Mouse (Mus musculus): ENCODE data around the gene Krt14.

Krt14 gene

DNA sequence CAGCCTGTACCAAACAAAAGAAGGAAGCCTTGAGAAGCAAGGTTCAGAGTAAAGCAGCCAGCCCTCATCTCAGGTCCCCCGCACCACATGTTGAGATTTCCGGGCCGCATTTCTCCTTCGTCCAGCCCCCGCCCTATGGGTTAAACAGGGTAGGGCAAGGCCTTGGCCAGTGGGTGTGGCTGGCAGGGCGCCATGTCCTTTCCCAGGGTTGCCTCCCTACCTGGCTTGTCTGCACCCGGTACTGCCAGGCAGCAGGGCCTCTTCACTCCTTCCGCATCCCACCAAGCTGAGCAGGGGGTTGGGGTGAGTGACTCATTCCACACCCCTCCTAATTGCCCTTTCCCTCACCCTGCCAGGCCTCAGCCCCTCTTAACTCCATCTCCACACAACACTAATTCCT, 39.3 kb downstream of the Krt14 start:
- no peak for DNase-seq (ENCODE audit: low spot score in 2 of 2)

DNA sequence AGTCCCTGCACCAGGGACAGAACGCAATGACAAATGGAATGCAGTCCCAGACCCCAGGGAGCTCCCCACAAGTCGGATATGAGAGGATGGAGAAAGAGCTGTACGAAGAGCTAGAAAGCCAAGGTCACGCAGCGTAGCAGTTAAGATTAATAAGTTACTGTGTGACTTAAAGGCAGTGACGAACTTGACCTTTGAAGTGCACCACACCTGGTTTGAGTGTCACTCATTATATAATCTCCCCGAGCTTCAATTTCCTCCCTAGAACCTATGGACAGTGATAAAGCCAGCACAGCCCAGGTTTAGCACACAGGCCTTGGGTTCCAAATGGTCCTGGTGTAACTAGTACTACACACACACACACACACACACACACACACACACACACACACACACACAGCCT, 43.0 kb downstream of the Krt14 start:
- DNase-seq (ENCODE audit: low spot score in 2 of 2): no peak

DNA sequence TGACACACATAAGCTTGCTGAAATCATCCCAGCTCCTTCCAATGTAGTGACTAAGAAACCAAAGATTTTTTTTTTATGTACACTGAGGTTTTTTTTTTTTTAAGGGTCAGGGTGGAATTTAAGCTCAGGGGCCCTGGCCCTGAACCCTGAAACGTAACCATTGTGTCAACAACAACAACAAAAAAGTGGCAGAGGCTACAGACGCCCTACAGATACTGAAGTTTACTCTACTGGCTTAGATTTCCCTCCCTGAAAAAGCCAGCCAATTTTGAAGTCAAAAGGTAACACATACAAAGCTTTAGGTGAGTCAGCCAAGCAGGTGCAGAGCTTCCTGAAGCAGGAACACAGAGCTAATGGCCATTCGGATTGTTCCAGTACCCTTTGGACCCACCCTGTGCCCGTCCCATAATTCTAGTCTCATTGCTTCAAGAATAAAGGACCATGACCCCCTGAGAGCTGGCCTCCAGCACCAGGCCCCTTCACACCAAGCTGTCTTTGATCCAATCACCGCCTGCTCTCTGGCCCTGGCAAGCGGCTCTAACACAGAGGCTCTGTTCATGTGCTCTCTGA, 49.4 kb downstream of the Krt14 start:
- no peak for DNase-seq (ENCODE audit: low spot score in 2 of 2)

DNA sequence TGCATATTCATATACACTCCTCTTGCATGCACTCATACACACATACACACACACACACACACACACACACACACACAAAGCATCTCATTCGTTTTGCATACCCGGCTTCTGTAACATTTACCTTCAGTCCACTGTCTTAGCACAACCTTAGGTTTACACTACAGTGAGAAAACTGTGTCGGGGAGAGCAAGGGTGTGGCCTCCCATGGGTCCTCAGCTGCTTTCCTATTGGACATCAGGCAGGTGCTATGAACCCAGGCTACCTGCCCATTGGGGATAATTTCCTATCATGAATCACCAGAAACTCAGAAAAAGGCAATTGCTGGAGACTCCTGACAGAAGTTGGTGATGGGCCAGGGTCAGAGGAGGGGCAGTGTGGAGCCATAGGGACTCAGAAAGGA, 50.0 kb downstream of the Krt14 start:
- no peak for DNase-seq (ENCODE audit: low spot score in 2 of 2)

DNA sequence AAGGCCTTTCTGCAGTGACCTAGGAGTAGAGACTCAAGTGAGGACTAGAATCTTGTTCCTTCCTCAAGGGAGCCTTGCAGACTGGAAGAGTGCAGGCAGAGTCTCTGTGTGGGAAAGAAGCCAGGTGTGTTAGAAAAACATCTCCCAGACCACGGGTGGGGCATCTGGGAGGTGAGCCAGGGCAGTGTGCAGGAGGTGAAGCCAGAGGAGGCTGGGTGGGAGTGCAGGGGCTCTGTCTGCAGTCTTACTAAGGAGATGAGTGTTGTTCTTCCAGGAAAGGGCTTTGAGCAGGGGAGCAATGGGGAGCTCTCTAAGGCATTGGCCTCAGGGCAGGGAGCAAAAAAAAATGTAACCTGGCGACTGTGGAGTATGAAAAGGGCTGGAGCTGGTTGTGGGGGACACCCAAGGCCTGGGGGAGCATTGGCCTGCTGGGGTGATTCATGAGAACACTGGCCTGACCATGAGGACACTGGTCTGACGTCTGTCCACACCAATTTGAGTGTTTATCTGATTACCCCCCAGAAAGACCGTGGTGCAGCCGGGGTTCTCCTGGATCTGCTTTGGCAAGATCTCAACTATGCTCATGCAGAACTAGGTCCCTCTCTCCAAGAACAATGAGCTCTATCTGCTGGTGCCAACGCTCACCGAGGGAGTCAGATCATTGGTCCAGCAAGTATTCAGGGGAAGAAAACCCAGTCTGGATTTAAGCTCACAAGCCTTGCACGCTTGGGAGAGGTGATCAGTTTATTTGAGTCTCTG, 51.7 kb downstream of the Krt14 start:
- DNase-seq (ENCODE audit: low spot score in 2 of 2): no peak
